Mouse (Mus musculus) lung, postnatal 0 days (tissue): Measurements from ENCODE around the gene Bod1l.

Experiments used
- CTCF ChIP-seq: IDR thresholded peaks from 2 replicates; pipeline ENCODE4 v1.5.1; 2016; ENCODE audit warnings: antibody characterized with exemption, mild to moderate bottlenecking
- EP300 ChIP-seq: IDR thresholded peaks from 2 replicates; pipeline ENCODE4 v1.6.1; 2016; ENCODE audit warnings: antibody characterized with exemption, mild to moderate bottlenecking, control low read depth

DNA sequence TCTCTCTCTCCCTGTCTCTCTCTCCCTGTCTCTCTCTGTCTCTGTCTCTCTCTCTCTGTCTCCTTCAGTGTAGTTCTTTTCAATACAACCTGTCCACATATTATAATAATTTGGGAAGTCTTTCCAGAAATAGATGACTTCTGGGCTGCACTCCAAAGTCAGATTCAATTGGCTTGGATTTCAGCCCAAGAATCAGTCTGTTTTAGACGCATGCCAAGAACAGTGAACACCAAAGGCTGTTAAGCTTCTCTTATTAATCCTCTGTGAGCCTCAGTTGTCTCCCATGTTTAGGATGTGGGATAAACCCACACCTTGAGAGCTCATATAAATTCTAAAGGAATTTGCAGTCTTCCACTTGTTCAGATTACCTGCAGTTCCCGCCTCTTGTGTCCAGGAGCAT is 27.0 kb upstream of the Bod1l start:
- TF ChIP-seq CTCF: no peak
- TF ChIP-seq EP300: no peak
